Mouse (Mus musculus) myocyte (in vitro differentiated cells): Measurements from ENCODE around the gene Reg4. TPM values are rescaled to one million over a fixed set of nuclear protein-coding genes. Genes with fewer than 3 reads are reported as not detected.

Source experiments
- H3K27me3 ChIP-seq: one replicate; pipeline ENCODE4 v1.6.1; 2011; ENCODE audit not compliant: control insufficient read depth, insufficient read depth, insufficient read length
- H3K36me3 ChIP-seq: one replicate; pipeline ENCODE4 v1.6.1; 2011; ENCODE audit not compliant: control insufficient read depth, insufficient read depth
- H3K4me2 ChIP-seq: one replicate; pipeline ENCODE4 v1.6.1; 2011; ENCODE audit warnings: low read depth, control low read depth
- H3K4me3 ChIP-seq: one replicate; pipeline ENCODE4 v1.5.1; 2011; ENCODE audit warnings: mild to moderate bottlenecking, control low read depth, moderate library complexity
- H3K79me2 ChIP-seq: one replicate; pipeline ENCODE4 v1.6.1; 2011; ENCODE audit not compliant: control insufficient read depth, insufficient read depth
- H3ac ChIP-seq: one replicate; pipeline ENCODE4 v1.6.1; 2011; ENCODE audit not compliant: control insufficient read depth, insufficient read length
- CEBPB ChIP-seq: IDR thresholded peaks from 2 replicates; pipeline ENCODE4 v1.6.1; 2011; ENCODE audit warnings: mild to moderate bottlenecking, moderate library complexity; ENCODE audit not compliant: poor library complexity, insufficient read depth, severe bottlenecking
- E2F4 ChIP-seq: IDR thresholded peaks from one replicate; pipeline ENCODE4 v1.6.1; 2011; ENCODE audit warnings: mild to moderate bottlenecking, control low read depth, moderate library complexity; ENCODE audit not compliant: insufficient read depth
- MAX ChIP-seq: IDR thresholded peaks from one replicate; pipeline ENCODE4 v1.6.1; 2011; ENCODE audit warnings: low read depth, mild to moderate bottlenecking, control low read depth
- MYOD1 ChIP-seq, 3 experiments: IDR thresholded peaks; one replicate each; pipeline ENCODE4 v1.6.1; 2011; ENCODE audit warnings: control low read depth in 2 of 3, low read depth in 2 of 3, mild to moderate bottlenecking in 2 of 3, moderate library complexity in 1 of 3; ENCODE audit not compliant: insufficient read length in 2 of 3, control insufficient read depth in 1 of 3
- MYOG ChIP-seq, 3 experiments: IDR thresholded peaks; one replicate each; pipeline ENCODE4 v1.6.1; 2011; ENCODE audit warnings: control low read depth in 2 of 3, low read depth in 2 of 3, mild to moderate bottlenecking in 2 of 3; ENCODE audit not compliant: insufficient read length in 2 of 3, control insufficient read depth in 1 of 3, insufficient read depth in 1 of 3
- POLR2A ChIP-seq: IDR thresholded peaks from one replicate; pipeline ENCODE4 v1.6.1; 2011; ENCODE audit warnings: low read depth, mild to moderate bottlenecking, control low read depth, moderate library complexity; ENCODE audit not compliant: insufficient read length
- POLR2AphosphoS2 ChIP-seq: IDR thresholded peaks from one replicate; pipeline ENCODE4 v1.6.1; 2011; ENCODE audit warnings: low read depth, control low read depth; ENCODE audit not compliant: insufficient read length
- REST ChIP-seq: IDR thresholded peaks from one replicate; pipeline ENCODE4 v1.6.1; 2011; ENCODE audit warnings: mild to moderate bottlenecking, control low read depth, moderate library complexity; ENCODE audit not compliant: insufficient read depth, insufficient read length
- SRF ChIP-seq: IDR thresholded peaks from one replicate; pipeline ENCODE4 v1.6.1; 2011; ENCODE audit warnings: low read depth; ENCODE audit not compliant: control insufficient read depth, insufficient read length
- TCF12 ChIP-seq: IDR thresholded peaks from one replicate; pipeline ENCODE4 v1.6.1; 2011; ENCODE audit warnings: mild to moderate bottlenecking, control low read depth; ENCODE audit not compliant: poor library complexity, insufficient read depth, severe bottlenecking
- TCF3 ChIP-seq: IDR thresholded peaks from one replicate; pipeline ENCODE4 v1.6.1; 2011; ENCODE audit warnings: low read depth, control low read depth; ENCODE audit not compliant: insufficient read length
- USF1 ChIP-seq: IDR thresholded peaks from one replicate; pipeline ENCODE4 v1.6.1; 2011; ENCODE audit warnings: low read depth, mild to moderate bottlenecking, control low read depth, moderate library complexity
- polyA plus RNA-seq: library from polyadenylated mRNA; unstranded; fragments of >200 nt; fragmentation: generic; extraction: Trizol; gene quantifications from one replicate; pipeline ENCODE4 v1.2.1, GENCODE M21; 2012; ENCODE audit warnings: missing spikeins

Gene Reg4
- not detected for polyA plus RNA-seq

DNA sequence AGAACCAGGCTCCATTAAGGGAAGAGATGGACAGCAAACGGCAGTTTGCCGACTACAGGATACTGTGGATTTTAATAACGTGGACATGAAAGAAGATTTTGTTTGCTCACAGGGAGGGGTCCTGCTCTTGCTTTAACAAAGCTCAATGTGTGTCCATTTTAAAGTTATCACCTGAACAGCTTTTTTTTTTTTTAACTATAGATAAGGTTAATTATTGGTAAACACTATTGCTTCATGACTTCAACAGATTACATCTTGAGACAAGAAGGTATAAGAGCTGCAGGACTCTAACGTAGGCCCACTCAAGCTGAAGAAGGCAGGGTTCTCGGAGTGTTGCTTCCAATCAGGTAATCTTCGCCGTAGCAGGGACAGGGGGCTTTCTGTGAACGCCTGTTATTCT, at the start of gene Reg4:
Gene Reg4 (plus strand): TSS at position 301 of the 400 bp plus-strand sequence.
- TF ChIP-seq MYOG (IDR thresholded peaks at IDR 0.05; ENCODE audit: control insufficient read depth in 1 of 3, insufficient read depth in 1 of 3, insufficient read length in 2 of 3, low read depth in 2 of 3) (no peak), E2F4 (no peak)
- H3K36me3 ChIP-seq, result no peaks in the 10 kb centered on the region

DNA sequence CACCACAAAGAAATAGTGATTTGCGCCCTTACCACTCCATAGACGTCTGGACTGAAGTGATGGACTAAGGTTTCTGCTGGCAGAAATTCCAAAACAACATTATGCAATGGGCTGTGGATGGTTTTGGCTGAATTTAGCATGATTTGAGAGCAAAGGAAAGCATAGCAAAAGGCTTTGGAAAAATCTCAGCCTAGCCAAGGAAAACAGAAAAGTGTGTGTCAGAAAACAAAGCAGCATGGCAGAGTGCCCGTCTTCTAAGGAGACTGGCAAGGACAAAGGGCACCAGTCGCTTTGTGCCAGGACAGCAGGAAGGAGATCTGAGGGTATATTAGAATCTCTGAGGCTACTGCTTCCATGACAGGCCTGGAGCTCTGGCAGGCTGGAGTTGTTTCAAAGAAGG, 43.6 kb upstream of the Reg4 start:
- no peak overlapping the region for H3K4me3 ChIP-seq
- no peak overlapping the region for H3K4me2 ChIP-seq
- H3K27me3 ChIP-seq, result peaks cover 7% of the 10 kb centered on the region
- no peaks in the 10 kb centered on the region for H3K36me3 ChIP-seq
- TF ChIP-seq CEBPB, result no peak
- no peak for TF ChIP-seq POLR2AphosphoS2
- TF ChIP-seq MYOD1 (IDR thresholded peaks at IDR 0.05; ENCODE audit: control insufficient read depth in 1 of 3, insufficient read length in 2 of 3, low read depth in 2 of 3), result no peak
- TF ChIP-seq E2F4, result no peak
- no peak for TF ChIP-seq POLR2A
- no peak for TF ChIP-seq MAX
- TF ChIP-seq MYOG (IDR thresholded peaks at IDR 0.05; ENCODE audit: control insufficient read depth in 1 of 3, insufficient read depth in 1 of 3, insufficient read length in 2 of 3, low read depth in 2 of 3), result no peak
- no peak for TF ChIP-seq TCF3
- TF ChIP-seq SRF, result no peak
- TF ChIP-seq TCF12, result no peak
- TF ChIP-seq USF1, result no peak
- no peak for TF ChIP-seq REST
- H3K79me2 ChIP-seq, result no peaks in the 10 kb centered on the region
- no peak overlapping the region for H3ac ChIP-seq

More for the DNA sequence above, at the start of gene Reg4:
- no peak within 1 kb of the TSS for H3ac ChIP-seq
- no peaks in the 10 kb centered on the region for H3K79me2 ChIP-seq
- H3K4me3 ChIP-seq, result no peak within 1 kb of the TSS
- H3K4me2 ChIP-seq, result no peak within 1 kb of the TSS
- no peaks in the 10 kb centered on the region for H3K27me3 ChIP-seq

DNA sequence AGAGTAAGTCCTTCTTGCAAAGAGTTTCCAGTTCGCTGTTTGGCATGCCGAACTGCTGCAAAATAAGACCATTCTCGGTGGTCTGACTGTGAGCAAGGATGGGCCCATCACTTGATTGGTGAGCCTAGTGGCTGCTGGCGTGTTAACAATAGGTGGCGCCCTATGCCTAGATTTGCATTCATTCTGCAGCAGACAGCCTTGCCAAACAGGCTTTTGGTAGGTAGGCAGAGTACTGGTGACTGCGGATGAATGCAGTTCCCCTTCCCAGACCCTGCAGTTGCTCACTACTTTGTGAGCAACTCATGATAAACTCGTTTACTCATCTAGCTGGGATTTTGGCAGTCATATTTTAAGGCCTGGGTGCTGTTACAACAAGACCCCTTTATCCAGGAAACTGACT, 41.2 kb upstream of the Reg4 start:
- TF ChIP-seq CEBPB, result no peak
- no peak for TF ChIP-seq POLR2AphosphoS2
- TF ChIP-seq POLR2A, result no peak
- no peak for TF ChIP-seq E2F4
- TF ChIP-seq MAX, result no peak
- TF ChIP-seq MYOG (IDR thresholded peaks at IDR 0.05; ENCODE audit: control insufficient read depth in 1 of 3, insufficient read depth in 1 of 3, insufficient read length in 2 of 3, low read depth in 2 of 3), result no peak
- no peak for TF ChIP-seq TCF3
- H3K36me3 ChIP-seq, result no peaks in the 10 kb centered on the region
- H3K4me2 ChIP-seq, result no peak overlapping the region
- peaks cover 7% of the 10 kb centered on the region for H3K27me3 ChIP-seq
- no peak overlapping the region for H3K4me3 ChIP-seq
- no peak overlapping the region for H3ac ChIP-seq
- H3K79me2 ChIP-seq, result no peaks in the 10 kb centered on the region

DNA sequence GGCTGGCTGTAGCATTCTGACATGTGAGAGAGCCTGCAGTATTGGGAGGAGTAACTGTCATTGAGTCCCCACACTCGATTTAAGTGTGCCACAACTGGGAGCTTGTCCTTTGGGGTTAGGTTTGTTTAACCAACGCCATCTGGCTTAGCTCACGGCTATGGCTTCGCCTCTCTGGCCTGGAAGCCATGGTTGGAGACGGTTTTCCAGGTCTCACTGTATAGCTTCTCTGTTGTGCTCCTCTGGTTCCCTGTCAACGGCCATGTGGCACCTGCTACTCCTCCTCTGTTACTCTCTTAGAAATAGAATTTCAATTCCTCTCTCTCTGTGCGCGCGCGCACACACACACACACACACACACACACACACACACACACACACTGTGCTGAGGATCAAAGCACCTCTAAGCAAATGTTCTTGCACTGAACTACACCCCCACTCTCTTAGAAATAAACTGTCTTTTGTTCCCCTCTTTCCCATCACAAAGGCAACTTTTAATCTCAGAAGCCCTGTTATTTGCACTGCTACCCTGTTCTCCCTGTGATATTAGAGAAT, 36.7 kb upstream of the Reg4 start:
- Histone ChIP-seq H3K79me2 (no peaks in the 10 kb centered on the region), H3K36me3 (no peaks in the 10 kb centered on the region), H3ac (no peak overlapping the region), H3K27me3 (peaks cover 18% of the 10 kb centered on the region), H3K4me2 (no peak overlapping the region), H3K4me3 (no peak overlapping the region)
- TF ChIP-seq CEBPB (no peak), REST (no peak), E2F4 (no peak)

DNA sequence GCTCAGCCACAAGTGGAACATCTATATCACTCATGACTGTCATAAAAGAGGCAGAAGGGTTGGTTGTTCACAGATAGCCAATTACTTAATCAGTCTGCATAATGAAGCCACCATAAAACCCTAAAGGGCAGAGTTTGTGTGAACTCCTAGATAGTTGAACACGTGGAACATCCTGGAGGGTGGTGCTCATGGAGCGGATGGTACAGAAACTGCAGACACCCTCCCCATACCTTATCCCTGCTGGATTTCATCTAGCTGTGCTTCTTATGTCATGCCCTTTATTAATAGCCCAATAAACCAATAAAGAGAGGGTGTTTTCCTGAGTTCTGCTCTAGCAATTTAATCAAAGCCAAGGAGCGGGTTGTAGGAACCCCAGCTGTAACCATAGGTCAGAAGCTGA, 34.2 kb upstream of the Reg4 start:
- Histone ChIP-seq H3K4me3 (no peak overlapping the region), H3K27me3 (peaks cover 18% of the 10 kb centered on the region), H3K36me3 (no peaks in the 10 kb centered on the region), H3K79me2 (no peaks in the 10 kb centered on the region), H3ac (no peak overlapping the region), H3K4me2 (no peak overlapping the region)
- no peak for TF ChIP-seq MYOG (IDR thresholded peaks at IDR 0.05; ENCODE audit: control insufficient read depth in 1 of 3, insufficient read depth in 1 of 3, insufficient read length in 2 of 3, low read depth in 2 of 3)
- TF ChIP-seq USF1, result no peak
- no peak for TF ChIP-seq MAX
- no peak for TF ChIP-seq CEBPB
- no peak for TF ChIP-seq POLR2A
- no peak for TF ChIP-seq TCF12
- no peak for TF ChIP-seq REST
- TF ChIP-seq SRF, result no peak
- TF ChIP-seq POLR2AphosphoS2, result no peak
- no peak for TF ChIP-seq E2F4
- TF ChIP-seq TCF3, result no peak
- no peak for TF ChIP-seq MYOD1 (IDR thresholded peaks at IDR 0.05; ENCODE audit: control insufficient read depth in 1 of 3, insufficient read length in 2 of 3, low read depth in 2 of 3)
